Mouse (Mus musculus) neutrophil, adult 5-6 weeks (primary cell): ENCODE results near the gene Tiparp. TPM values are rescaled to one million over a fixed set of nuclear protein-coding genes. Genes with fewer than 3 reads are reported as not detected.

ENCODE experiments used
- total RNA-seq: library from RNA; stranded (forward); fragments of 200-1000 nt; gene quantifications from 2 replicates; pipeline ENCODE4 v1.2.3, GENCODE M21; 2017

Tiparp gene
- total RNA-seq, 1 experiment from 2014 or later: 45.3 TPM

Other genes with a start within 250 kb of the Tiparp start
- 87.2 and 95.2 TPM in 2 replicates for gene Ssr3, start 135.8 kb upstream of the Tiparp start, total RNA-seq
- 1.2 and 1.6 TPM in 2 replicates for gene Lekr1, start 137.8 kb downstream of the Tiparp start, total RNA-seq